Mouse (Mus musculus) mature B cell (primary cell): ENCODE measurements around the gene Adgrf2.

Experiments
- in situ Hi-C: fragments of 300-500 bp; cut with MboI; formaldehyde crosslinking; loops from 2 replicates; pipeline ENCODE4 v1.14.3; 2019

Gene Adgrf2

DNA sequence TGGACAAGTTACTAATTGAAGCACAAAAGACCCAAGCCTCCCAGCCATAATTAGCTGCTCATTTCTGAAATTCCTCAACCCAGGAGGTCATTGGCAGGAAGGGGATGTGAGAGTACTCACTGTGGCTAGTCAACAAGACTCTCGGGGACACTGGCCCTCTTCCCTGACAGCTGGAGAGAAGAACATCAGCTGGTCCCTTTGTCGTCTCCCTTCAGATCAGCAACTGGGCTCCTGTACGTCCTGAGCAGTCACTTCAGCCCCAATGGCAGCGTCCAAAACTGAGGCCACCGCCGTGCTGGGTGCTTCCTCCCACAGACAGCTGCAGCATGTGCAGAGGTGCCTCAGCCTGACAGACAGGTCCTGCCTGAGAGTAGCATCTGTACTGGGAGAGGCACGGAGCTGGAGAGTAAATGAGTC lies at the start of gene Adgrf2:
Adgrf2 (minus strand) TSS at position 379 of the 417 bp plus-strand sequence.
- in situ Hi-C loops, result no loop called here

DNA sequence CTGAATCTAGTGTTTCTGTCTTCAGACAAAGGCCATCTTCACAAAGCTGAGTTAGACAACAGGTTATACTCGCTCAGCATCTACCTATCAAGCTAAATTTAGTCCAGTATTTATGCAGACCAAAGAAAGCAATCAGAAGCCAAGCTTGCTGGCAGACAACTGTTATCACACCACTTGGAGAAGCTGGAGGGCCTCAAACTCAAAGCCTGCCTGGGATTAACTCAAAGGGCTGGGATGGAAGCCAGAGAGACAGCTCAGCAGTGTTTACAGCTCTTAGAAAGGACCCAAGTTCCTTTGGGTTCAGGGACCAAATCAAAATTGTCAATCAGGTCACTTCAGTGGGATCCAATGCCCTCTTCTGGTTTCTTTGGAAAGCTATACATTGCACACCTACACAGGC lies 48.8 kb upstream of the Adgrf2 start:
- in situ Hi-C loops, result no loop called here

DNA sequence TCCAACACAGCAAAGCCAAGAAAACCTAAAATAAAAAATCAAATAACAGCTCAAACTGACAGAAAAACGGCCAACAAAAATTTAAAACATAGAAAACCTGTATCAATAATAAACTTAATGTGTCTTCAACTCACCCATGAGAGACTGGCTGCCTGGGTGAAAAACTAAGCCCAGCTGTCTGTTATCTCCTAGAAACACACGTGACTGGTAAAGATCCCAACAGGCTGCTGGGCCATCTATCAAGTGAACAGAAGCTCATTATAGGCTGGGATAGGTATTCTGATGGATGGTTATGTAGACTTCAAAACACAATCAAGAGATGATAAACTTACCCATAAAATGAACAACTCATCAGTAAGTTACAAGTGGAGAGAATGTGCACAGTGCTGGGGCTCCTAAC lies 47.7 kb upstream of the Adgrf2 start:
- in situ Hi-C loops, result no loop called here

DNA sequence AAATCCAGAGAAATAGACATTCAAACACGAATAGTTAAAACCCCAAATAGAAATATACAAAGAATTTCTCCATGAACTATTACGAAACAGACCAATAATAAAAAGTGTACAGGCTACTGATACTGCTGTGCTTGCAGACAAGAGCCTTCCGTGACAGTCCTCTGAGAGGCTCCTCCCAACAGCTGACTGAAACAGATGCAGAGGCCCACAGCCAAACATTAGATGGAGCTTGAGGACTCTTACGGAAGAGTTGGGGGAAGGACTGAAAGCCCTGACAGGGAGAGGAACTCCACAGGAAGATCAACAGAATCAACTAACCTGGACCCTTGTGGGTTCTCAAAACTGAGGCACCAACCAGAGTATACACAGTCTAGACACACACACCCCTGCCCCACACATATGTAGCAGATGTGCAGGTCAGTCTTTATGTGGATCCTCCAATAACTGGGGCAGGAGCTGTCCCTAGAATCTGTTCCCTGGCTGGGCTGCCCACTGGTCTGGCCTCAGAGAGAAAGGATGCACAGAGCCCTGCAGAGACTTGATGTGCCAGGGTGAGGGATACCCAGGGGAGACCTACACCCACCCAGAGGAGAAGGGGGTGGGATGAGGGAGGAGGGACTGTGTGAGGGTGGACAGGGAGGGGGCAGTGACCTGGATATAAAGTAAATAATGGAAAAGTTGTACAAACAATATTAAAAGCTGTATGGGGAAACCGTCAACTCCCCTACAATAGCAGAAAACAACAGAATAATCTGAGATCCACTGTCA lies 46.9 kb upstream of the Adgrf2 start:
- in situ Hi-C loops, result no loop called here

DNA sequence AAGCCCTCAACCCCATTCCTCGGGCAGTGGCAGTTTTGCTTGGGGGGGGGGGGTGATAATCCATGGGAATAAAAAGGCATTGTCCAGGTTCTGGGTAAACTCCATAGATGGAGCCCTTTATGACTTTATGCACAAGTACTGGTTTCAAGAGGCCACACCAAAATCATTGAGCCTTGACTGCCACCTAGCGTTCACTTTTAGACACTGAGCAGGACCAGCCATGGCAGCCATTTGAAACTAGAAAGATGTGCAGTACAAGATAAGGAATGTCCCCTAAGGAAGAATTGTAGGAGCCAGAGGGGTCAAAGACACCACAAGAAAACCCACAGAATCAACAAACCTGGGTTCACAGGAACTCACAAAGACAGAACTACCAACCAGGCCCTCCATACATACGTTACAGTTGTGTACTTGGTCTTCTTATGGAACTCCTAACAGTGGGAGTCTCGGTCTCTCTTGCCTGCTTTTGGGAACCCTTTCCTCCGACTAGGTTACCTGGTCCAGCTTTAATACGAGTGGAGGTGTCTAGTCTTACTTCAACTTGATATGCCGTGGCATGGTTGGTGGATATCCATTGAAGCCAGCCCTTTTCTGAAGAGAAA lies 40.3 kb upstream of the Adgrf2 start:
- in situ Hi-C loops, result no loop called here

DNA sequence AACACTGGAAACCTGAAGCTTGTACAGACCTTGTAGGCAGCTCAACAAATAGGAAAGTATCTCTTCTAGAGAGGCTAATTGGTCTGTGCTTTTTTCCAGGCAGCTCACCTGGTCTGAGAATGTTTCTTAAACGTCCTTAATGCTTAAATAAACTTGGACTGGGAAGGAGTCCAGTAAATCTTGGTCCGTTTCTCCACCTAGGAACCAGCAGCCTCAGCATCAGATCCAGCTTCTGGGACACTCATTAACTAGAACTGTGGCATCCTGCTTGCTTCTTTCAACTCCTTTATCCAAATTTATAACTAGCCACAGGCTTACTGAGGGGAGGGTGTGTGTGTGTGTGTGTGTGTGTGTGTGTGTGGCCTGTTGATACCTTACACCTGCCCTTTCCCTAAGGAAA lies 11.8 kb upstream of the Adgrf2 start:
- in situ Hi-C loops, result no loop called here

DNA sequence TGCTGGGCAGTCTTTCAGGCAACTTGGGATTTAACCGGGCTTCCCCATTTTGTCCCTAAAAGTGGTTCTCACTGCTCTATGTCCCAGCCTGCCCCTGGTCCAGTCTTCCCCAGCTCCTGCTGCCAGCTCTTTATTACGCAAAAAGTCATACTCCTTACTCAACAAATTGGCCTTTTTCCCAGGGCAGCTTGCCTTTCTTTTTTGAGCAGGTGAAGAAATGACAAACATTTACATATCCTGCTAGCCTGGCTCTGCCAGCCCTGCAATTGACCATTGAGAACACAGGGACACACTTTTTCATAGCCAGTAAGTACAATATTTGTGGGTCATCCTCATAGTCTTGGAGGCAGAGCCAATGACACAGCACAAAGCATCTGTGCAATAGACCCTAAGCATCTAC lies 10.2 kb upstream of the Adgrf2 start:
- in situ Hi-C loops, result no loop called here

DNA sequence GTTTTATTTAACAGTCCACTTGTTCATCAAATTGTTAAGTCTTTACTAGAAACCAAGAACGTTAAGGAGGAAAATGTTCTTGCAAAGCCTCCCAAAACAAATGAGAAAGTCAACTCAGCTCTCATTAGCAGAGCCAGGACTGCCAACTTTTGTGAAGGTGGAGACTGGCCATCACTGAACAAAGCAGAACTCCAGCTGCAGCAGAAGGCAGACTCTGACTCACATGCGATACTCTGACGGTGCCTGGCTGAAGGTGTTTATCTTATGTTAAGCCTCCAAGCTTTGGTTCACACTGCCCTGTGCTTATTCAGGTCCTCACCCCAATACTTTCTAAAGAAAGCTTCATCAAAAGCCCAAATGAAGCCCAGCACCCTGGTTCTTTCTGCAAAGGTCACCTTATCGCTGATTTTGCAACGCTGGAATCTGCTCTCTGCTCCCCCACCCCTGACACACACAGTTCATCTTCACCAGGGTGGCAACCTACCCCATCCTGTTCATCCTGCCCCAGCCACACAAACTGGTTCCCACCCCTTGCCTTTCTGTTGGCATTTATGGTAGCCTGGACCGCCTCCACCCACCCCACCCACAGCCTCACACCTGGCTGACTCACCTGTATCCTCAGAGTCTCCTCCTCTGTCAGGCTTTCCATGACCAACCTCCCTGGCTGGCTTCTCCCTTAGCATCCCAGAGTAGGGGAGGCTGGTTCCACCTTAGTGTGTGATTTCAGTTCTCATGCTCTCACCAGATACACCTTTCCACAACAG lies 3.9 kb upstream of the Adgrf2 start:
- in situ Hi-C loops, result no loop called here

DNA sequence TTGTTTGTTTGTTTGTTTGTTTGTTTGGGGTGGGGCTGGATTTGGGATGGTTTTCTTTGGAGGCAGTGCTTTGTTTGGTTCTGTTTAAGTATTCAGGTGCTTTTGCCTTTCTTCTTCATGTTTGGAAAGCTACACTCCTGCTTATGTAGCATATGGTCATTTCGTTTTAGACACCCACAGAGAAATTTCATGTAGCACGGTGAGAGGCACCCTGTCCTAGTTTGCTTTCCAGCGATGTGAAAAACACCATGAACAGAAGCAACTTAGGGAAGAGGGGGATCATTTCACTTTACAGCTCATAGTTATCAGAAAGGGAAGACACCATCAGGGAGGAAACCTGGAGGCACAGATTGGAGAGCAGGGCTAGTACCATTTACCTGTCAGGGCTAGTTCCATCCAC lies 844 bp upstream of the Adgrf2 start:
- in situ Hi-C loops, result no loop called here

DNA sequence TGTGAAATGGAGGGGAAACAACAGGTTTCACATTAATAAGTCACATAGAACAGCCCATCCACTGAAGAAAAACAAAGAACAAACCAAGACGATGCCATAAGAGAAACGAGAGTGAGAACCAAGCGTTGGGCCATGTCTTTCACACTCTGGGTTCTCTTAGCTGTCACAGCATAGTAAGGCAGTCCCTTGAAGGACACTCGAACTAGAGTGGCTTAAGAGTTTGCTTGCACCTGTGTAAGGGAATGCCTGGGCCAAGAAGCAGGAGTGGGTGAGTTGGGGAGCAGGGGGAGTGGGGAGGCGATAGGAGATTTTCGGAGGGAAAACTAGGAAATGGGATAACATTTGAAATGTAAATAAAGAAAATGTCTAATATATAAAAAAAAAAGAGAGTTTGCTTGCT lies 3.2 kb downstream of the Adgrf2 start:
- in situ Hi-C loops, result no loop called here

DNA sequence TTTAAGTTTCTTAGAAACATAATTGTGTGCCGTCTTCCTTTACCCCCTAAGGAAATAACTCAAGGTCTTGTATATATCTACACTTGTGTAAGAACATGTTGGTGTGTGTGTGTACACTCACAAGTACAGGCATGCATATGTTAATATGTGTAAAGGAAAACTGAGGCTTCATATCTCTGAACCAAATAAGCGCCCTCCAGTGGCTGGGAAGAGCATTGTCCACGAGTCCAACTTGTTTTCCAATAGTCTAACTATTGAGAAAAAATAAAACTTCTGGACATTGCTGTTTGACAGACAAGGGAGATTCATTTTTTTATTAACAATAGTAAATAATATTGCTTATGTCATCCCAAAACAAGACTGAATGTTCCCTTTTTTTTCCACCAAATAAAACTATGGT lies 24.8 kb downstream of the Adgrf2 start:
- in situ Hi-C loops, result no loop called here

DNA sequence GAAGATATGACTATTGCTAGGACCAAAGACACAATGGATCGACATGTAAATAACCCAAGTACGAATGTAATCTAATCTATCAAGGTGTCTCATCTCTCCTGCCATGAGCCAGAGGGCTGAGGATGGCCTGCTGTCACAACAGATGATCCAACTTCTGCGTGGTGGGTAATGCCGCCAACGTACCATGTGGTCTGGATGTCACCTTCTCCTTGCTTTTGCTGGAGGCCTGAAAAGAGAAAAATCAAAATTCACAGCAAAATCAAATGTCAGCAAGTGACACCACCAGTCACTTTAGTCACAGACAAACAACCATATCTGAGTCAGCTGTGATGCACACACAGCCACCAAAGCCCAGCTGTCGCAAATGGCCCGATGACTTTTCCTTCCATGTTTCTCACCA lies 27.0 kb downstream of the Adgrf2 start:
- in situ Hi-C loops, result no loop called here

DNA sequence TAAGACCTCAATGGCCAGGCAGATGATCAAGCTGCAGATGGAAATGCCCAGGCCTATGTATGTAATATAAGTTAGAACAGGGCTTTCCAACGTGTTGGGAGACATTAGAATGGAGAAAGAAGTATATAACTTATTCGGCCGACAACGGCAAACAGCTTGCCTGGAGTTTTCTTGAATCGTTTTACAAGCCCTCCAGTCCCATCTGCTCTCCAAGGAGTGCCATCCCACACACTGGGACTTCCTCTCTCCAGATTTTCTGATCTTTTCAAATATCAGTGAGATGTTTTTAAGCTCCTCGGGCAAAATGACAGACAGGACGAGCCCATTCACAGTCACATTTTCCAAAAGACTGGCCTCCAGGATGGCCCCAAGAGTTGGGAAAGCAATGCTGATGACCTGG lies 31.3 kb downstream of the Adgrf2 start:
- in situ Hi-C loops, result no loop called here

DNA sequence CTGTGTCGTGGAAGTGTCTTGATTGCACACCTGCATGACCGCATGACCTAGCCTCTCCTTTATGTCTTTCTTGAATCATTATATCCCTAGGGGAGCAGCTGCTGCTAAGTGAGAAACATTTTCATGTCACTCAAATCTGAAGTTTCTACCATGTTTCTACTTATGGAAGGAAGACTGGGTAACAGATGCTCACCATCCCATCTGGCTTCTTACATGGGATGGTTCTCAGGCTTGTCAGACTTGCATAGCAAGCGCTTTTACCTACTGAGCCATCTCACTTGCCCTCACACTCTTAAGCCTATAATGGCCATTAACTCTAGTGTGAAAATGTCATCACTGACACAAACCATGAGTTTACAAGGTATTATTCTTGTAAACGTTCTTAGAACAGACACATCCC lies 36.4 kb downstream of the Adgrf2 start:
- in situ Hi-C loops, result no loop called here

DNA sequence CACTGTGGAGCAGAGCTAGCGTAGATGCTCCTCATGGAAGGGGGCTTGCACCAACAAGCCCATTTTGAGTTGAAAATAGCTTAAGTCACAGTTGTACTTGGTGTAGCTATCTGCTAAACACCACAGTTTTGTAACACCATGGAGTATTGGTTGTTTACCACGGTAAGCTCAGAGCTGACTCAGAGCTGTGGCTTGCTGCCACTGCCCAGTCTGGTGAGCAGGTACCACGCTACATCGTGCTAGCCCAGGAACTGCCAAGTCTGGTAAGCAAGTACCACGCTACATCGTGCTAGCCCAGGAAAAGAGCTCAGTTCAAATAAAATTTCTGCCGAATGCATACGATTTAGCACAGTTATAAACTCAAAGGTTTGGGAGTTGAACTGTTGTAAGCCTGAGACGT lies 39.8 kb downstream of the Adgrf2 start:
- in situ Hi-C loops, result no loop called here

DNA sequence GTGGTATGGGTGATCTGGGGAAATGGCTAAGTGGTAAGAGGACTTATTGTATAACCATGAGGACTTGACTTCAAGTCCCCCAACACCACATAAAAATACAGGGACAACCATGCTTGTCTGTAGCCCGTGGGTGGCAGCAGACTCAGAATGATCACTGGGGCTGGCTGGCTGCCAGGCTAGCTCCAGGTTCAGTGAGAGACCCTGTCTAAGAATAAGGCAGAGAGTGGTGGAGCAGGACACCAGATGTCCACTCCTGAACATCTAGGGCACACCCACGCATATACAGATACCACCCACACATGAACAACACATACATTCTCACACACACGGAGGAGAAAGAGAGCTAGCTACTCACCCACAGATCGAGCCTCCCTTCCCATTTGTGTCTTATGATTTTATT lies 47.2 kb downstream of the Adgrf2 start:
- in situ Hi-C loops, result no loop called here

DNA sequence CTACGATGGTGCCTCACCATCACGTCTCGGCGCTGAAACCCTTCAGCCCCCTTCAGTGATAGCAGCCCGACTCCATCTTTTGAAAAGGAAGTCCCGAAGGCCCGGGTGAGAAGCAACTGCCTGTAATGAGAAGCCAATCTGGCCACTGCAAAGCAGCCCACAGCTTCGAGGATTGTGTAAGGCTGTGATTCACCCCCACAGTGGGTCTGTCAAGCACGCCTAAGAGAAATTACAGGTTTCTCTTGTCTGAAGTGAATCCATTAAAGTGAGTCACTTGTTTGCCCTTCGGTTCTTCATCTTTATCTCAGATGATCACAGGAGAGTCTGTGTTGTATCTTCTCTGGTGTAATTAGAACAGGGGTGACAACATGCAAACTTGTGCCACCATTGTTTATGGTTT lies 49.8 kb downstream of the Adgrf2 start, which contains the start of gene Adgrf4:
Adgrf4 (minus strand) TSS at position 149 of the 400 bp plus-strand sequence.
- in situ Hi-C loops, result no loop called here

DNA sequence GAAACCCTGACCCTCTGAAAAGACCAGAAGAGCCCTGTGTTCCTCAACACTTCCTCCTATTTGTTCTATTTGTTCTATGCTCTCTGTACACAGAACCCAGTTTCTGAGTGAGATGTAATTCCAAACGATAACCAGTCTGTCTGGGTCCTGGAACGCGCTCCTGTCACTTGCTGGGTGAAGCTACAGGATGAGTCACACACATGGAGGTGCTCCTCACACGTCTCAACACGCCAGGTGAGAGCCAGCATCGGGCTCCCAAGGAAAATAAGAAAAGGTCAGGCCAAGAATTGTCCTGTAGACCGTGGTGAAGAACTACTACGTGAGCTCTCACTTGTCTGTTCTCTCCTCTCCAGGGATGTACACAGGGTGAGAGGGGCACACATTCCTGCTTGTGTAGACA lies 51.4 kb downstream of the Adgrf2 start:
- in situ Hi-C loops, result no loop called here
